Mouse (Mus musculus) macrophage (primary cell): ENCODE results near the gene Hnrnpc. TPM values are rescaled to one million over a fixed set of nuclear protein-coding genes. Genes with fewer than 3 reads are reported as not detected.

Experiments used
- H3K27ac ChIP-seq: fragments of 350-480 bp; formaldehyde crosslinking; 2 replicates; pipeline ENCODE4 v1.9.0; 2021
- H3K36me3 ChIP-seq: fragments of 350-480 bp; formaldehyde crosslinking; 2 replicates; pipeline ENCODE4 v1.9.0; 2021; ENCODE audit errors: inconsistent target
- H3K4me3 ChIP-seq: fragments of 350-480 bp; formaldehyde crosslinking; 2 replicates; pipeline ENCODE4 v1.9.0; 2021; ENCODE audit errors: inconsistent target
- H3K79me2 ChIP-seq: fragments of 350-480 bp; formaldehyde crosslinking; 2 replicates; pipeline ENCODE4 v1.9.0; 2021; ENCODE audit errors: inconsistent target
- WGBS: methylation state at CpG from one replicate; pipeline ENCODE4 v1.1.7; 2026; ENCODE audit warnings: inconsistent platforms; ENCODE audit not compliant: missing documents; 5-methylcytosine and 5-hydroxymethylcytosine counted together
- polyA plus RNA-seq: library from polyadenylated mRNA; stranded (reverse); fragments of 250-400 nt; gene quantifications from 3 replicates; pipeline ENCODE4 v1.2.4, GENCODE M21; 2018; ENCODE audit warnings: inconsistent platforms

The Hnrnpc gene
- polyA plus RNA-seq, 1 experiment from 2014 or later = 310 TPM

DNA sequence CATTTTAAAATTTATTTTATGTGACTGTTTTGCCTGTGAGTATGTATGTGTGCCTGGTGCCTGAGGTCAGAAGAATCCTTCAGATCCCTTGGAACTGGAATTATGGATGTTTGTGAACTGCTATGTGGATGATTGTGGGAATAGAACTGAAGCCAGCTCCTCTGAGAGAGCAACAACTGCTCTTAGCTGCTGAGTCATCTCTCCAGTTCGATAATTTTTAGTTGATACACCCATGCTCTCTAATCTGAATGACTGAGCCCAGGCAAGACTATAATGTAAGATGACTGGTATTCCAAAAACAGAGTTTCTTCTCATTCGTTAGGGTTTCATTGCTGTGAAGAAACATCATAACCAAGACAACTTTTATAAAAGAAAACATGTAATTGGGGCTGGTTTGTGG is 79.7 kb downstream of the Hnrnpc start:
- no peak overlapping the region for H3K27ac ChIP-seq
- H3K36me3 ChIP-seq = no peaks in the 10 kb centered on the region
- WGBS = 77% methylated on average over 2 of the region's 2 CpGs
- no peak overlapping the region for H3K4me3 ChIP-seq
- no peaks in the 10 kb centered on the region for H3K79me2 ChIP-seq

Other genes with a start within 250 kb of the Hnrnpc start
- gene Mettl17, start 219.2 kb downstream of the Hnrnpc start, polyA plus RNA-seq = 5.5 to 12.4 TPM (median 8.5 TPM) in 3 replicates
- gene Slc39a2, start 211.1 kb downstream of the Hnrnpc start, polyA plus RNA-seq = 0.16 to 0.27 TPM in 2 of 3 replicates, not detected in the other
- 0.14 TPM in 1 of 3 replicates, not detected in the others for gene Ndrg2, start 189.9 kb downstream of the Hnrnpc start, polyA plus RNA-seq
- gene Tppp2, start 185.6 kb downstream of the Hnrnpc start, polyA plus RNA-seq = not detected in 3 replicates
- gene Rnase13, start 181.3 kb downstream of the Hnrnpc start, polyA plus RNA-seq = not detected in 3 replicates
- 0.60 to 1.3 TPM (median 1.3 TPM) in 3 replicates for gene Arhgef40, start 119.3 kb downstream of the Hnrnpc start, polyA plus RNA-seq
- 0.16 to 0.21 TPM in 2 of 3 replicates, not detected in the other for gene Tmem253, start 88.4 kb downstream of the Hnrnpc start, polyA plus RNA-seq
- gene Zfp219, start 83.3 kb downstream of the Hnrnpc start, polyA plus RNA-seq = 7.2 to 19.5 TPM (median 12.3 TPM) in 3 replicates
- not detected in 3 replicates for gene Olfr221, start 61.6 kb downstream of the Hnrnpc start, polyA plus RNA-seq
- 1.3 to 4.3 TPM (median 2.3 TPM) in 3 replicates for gene Rpgrip1, start 6.7 kb upstream of the Hnrnpc start, polyA plus RNA-seq
- gene Supt16, start 93.4 kb upstream of the Hnrnpc start, polyA plus RNA-seq = 37.9 to 74.0 TPM (median 56.6 TPM) in 3 replicates
- 45.5 to 56.6 TPM (median 54.6 TPM) in 3 replicates for gene Chd8, start 153.8 kb upstream of the Hnrnpc start, polyA plus RNA-seq
- 34.3 to 46.1 TPM (median 44.4 TPM) in 3 replicates for gene Tox4, start 175.1 kb upstream of the Hnrnpc start, polyA plus RNA-seq
- 9.7 to 20.8 TPM (median 12.3 TPM) in 3 replicates for gene Rab2b, start 175.5 kb upstream of the Hnrnpc start, polyA plus RNA-seq
- 15.8 to 18.9 TPM (median 16.8 TPM) in 3 replicates for gene Mettl3, start 201.1 kb upstream of the Hnrnpc start, polyA plus RNA-seq
- 0.26 to 0.31 TPM (median 0.27 TPM) in 3 replicates for gene Sall2, start 224.7 kb upstream of the Hnrnpc start, polyA plus RNA-seq